Mouse (Mus musculus): Measurements from ENCODE around the gene Scnn1g.

GRCm38 (mm10) chr7:121706411-121707072 lies 27.7 kb upstream of the Scnn1g start:
- TF ChIP-seq CTCF (IDR thresholded peaks at IDR 0.05), result no peak
- no peak for TF ChIP-seq EP300 (IDR thresholded peaks at IDR 0.05; ENCODE audit: insufficient read depth, low read depth, low read length)

All from heart, adult 2 months (tissue).